Mouse (Mus musculus): ENCODE measurements around the gene Setd2.

Gene Setd2

GRCm38 (mm10) chr9:110623416-110624195 is 91.2 kb downstream of the Setd2 start:
- no peak for DNase-seq

GRCm38 (mm10) chr9:110624361-110625166 is 92.2 kb downstream of the Setd2 start, which contains the start of gene Nradd:
Nradd (minus strand) TSS chr9:110624452.
- DNase-seq, result peak; percentile 85 to 87

GRCm38 (mm10) chr9:110625350-110625908 is 93.0 kb downstream of the Setd2 start:
- DNase-seq, result no peak

- DNase-seq, result peak; percentile 53 to 80
These were observed 97.8 kb downstream of the Setd2 start for GRCm38 (mm10) chr9:110630171-110630570.

- no peak for DNase-seq
These were observed 98.8 kb downstream of the Setd2 start for GRCm38 (mm10) chr9:110631191-110631590.

- DNase-seq, result no peak
These were observed 99.4 kb downstream of the Setd2 start for GRCm38 (mm10) chr9:110631651-110632275.

- no peak for DNase-seq
These were observed 100.3 kb downstream of the Setd2 start for GRCm38 (mm10) chr9:110632671-110633070.

GRCm38 (mm10) chr9:110633882-110634281 is 101.5 kb downstream of the Setd2 start:
- DNase-seq, result no peak

GRCm38 (mm10) chr9:110635225-110635624 is 102.8 kb downstream of the Setd2 start:
- peak; percentile 75 to 89 for DNase-seq

- DNase-seq, result no peak
These were observed 106.2 kb downstream of the Setd2 start for GRCm38 (mm10) chr9:110638611-110639021.

- no peak for DNase-seq
These were observed 108.6 kb downstream of the Setd2 start for GRCm38 (mm10) chr9:110641006-110641405.

- peak in 1 of 2 experiments; percentile 25 for DNase-seq
These were observed 110.6 kb downstream of the Setd2 start for GRCm38 (mm10) chr9:110642812-110643524.

- peak; percentile 56 to 76 for DNase-seq
These were observed 111.4 kb downstream of the Setd2 start for GRCm38 (mm10) chr9:110643787-110644186.

GRCm38 (mm10) chr9:110644295-110644694 is 111.9 kb downstream of the Setd2 start:
- DNase-seq, result no peak

GRCm38 (mm10) chr9:110645219-110645618 is 112.8 kb downstream of the Setd2 start:
- DNase-seq, result no peak

GRCm38 (mm10) chr9:110649775-110650174 is 117.4 kb downstream of the Setd2 start:
- no peak for DNase-seq

GRCm38 (mm10) chr9:110651931-110652722 is 119.7 kb downstream of the Setd2 start:
- DNase-seq, result peak in 1 of 2 experiments; percentile 64

- no peak for DNase-seq
These were observed 120.7 kb downstream of the Setd2 start for GRCm38 (mm10) chr9:110652963-110653654.

- DNase-seq, result peak; percentile 98 to 99
These were observed 121.5 kb downstream of the Setd2 start, which contains the start of gene Nbeal2 for GRCm38 (mm10) chr9:110653655-110654461. Nbeal2 (minus strand) TSS chr9:110654161.
